Mouse (Mus musculus) cerebellum, adult 2 months (tissue): ENCODE data around the gene Erf.

Source experiments
- CTCF ChIP-seq: fragments of 200-500 bp; IDR thresholded peaks from 2 replicates; pipeline ENCODE4 v1.5.1; 2011; ENCODE audit warnings: low read depth, mild to moderate bottlenecking, control low read depth, low read length, moderate library complexity, borderline replicate concordance; ENCODE audit not compliant: insufficient read depth
- POLR2A ChIP-seq: fragments of 200-500 bp; IDR thresholded peaks from 2 replicates; pipeline ENCODE4 v1.6.1; 2011; ENCODE audit warnings: low read length, control low read depth, borderline replicate concordance; ENCODE audit not compliant: insufficient read depth

GRCm38 (mm10) chr7:25240631-25241030 is 9.9 kb downstream of the Erf start:
- TF ChIP-seq CTCF (no peak), POLR2A (no peak)
